29 mouse cellular contexts compared by ENCODE assay signal in genomic region chr1:23722469-23723372, GRCm38 (mm10). TPM values are rescaled to one million over a fixed set of nuclear protein-coding genes. Genes with fewer than 3 reads are reported as not detected.
DNase-seq lines count a peak whose midpoint lies in the region; ATAC-seq and TF ChIP-seq lines count a peak whose summit lies in the region.
"Had no signal": no experiment of that assay in that cellular context is flagged by ENCODE, and none has a peak within 500 bp of the region (broad histone marks: within the 10 kb centered on the region; RNA-seq: fewer than 3 reads in every experiment).

No protein-coding gene starts in this region.

- H3K27ac ChIP-seq in hindbrain, embryonic 13.5 days: no peak overlapping the region
- H3K27ac ChIP-seq in hindbrain, postnatal 0 days: no peak overlapping the region
- H3K27ac ChIP-seq in midbrain, postnatal 0 days (ENCODE audit: low read depth, low read length): no peak overlapping the region
- no peak overlapping the region for H3K27ac ChIP-seq in midbrain, embryonic 10.5 days (replicated peaks)
- H3K27ac ChIP-seq in forebrain, embryonic 13.5 days: no peak overlapping the region
- H3K27ac ChIP-seq: embryonic facial prominence, embryonic 13.5 days; heart, embryonic 10.5 days; heart, embryonic 15.5 days; hindbrain, embryonic 12.5 days; limb, embryonic 13.5 days; lung, embryonic 15.5 days; midbrain, embryonic 12.5 days had no signal

- no peak overlapping the region for H3K4me3 ChIP-seq in hindbrain, embryonic 13.5 days
- H3K4me3 ChIP-seq in hindbrain, postnatal 0 days (ENCODE audit: low read length): no peak overlapping the region
- no peak overlapping the region for H3K4me3 ChIP-seq in midbrain, postnatal 0 days (ENCODE audit: low read depth, low read length)
- no peak overlapping the region for H3K4me3 ChIP-seq in midbrain, embryonic 10.5 days
- no peak overlapping the region for H3K4me3 ChIP-seq in forebrain, embryonic 13.5 days
- H3K4me3 ChIP-seq: embryonic facial prominence, embryonic 13.5 days; erythroblast, embryonic 14.5 days; heart, embryonic 10.5 days; heart, embryonic 15.5 days; hindbrain, embryonic 12.5 days; limb, embryonic 13.5 days; lung, embryonic 15.5 days; midbrain, embryonic 12.5 days had no signal

- H3K27me3 ChIP-seq in hindbrain, embryonic 13.5 days: no peaks in the 10 kb centered on the region
- no peaks in the 10 kb centered on the region for H3K27me3 ChIP-seq in hindbrain, postnatal 0 days (ENCODE audit: insufficient read depth, low read length)
- H3K27me3 ChIP-seq in midbrain, postnatal 0 days (ENCODE audit: insufficient read depth, low read length): no peaks in the 10 kb centered on the region
- H3K27me3 ChIP-seq in midbrain, embryonic 10.5 days (ENCODE audit: low read depth, poor library complexity, severe bottlenecking): no peaks in the 10 kb centered on the region
- no peaks in the 10 kb centered on the region for H3K27me3 ChIP-seq in forebrain, embryonic 13.5 days
- H3K27me3 ChIP-seq: embryonic facial prominence, embryonic 13.5 days; heart, embryonic 15.5 days; hindbrain, embryonic 12.5 days; limb, embryonic 13.5 days; lung, embryonic 15.5 days; midbrain, embryonic 12.5 days had no signal

- no peak overlapping the region for H3K4me2 ChIP-seq in hindbrain, embryonic 13.5 days
- H3K4me2 ChIP-seq in hindbrain, postnatal 0 days (ENCODE audit: low read depth, low read length): no peak overlapping the region
- no peak overlapping the region for H3K4me2 ChIP-seq in midbrain, postnatal 0 days (ENCODE audit: low read depth, low read length, poor library complexity, severe bottlenecking)
- no peak overlapping the region for H3K4me2 ChIP-seq in forebrain, embryonic 13.5 days
- H3K4me2 ChIP-seq: embryonic facial prominence, embryonic 13.5 days; heart, embryonic 15.5 days; hindbrain, embryonic 12.5 days; limb, embryonic 13.5 days; liver, embryonic 11.5 days; lung, embryonic 15.5 days; midbrain, embryonic 12.5 days had no signal

- no peak overlapping the region for H3K9ac ChIP-seq in hindbrain, embryonic 13.5 days
- H3K9ac ChIP-seq in hindbrain, postnatal 0 days (replicated peaks; ENCODE audit: low read length): no peak overlapping the region
- H3K9ac ChIP-seq in midbrain, postnatal 0 days (replicated peaks; ENCODE audit: low read length, poor library complexity, severe bottlenecking): no peak overlapping the region
- no peak overlapping the region for H3K9ac ChIP-seq in forebrain, embryonic 13.5 days
- H3K9ac ChIP-seq: embryonic facial prominence, embryonic 13.5 days; heart, embryonic 15.5 days; hindbrain, embryonic 12.5 days; limb, embryonic 13.5 days; lung, embryonic 15.5 days; midbrain, embryonic 12.5 days had no signal

- 0 out of 2 replicates have a peak, but pooled peaks have one; percentile 43 for ATAC-seq in hindbrain, embryonic 13.5 days (ENCODE audit: low FRiP score)
- no peak for ATAC-seq in hindbrain, postnatal 0 days
- 0 out of 2 replicates have a peak, but pooled peaks have one; percentile 44 for ATAC-seq in midbrain, postnatal 0 days (ENCODE audit: low FRiP score)
- ATAC-seq in forebrain, embryonic 13.5 days: peak; percentile 72; the same call in 1 of the 2 replicates
- ATAC-seq: intestine, postnatal 0 days had no signal

- no peaks in the 10 kb centered on the region for H3K36me3 ChIP-seq in hindbrain, embryonic 13.5 days
- H3K36me3 ChIP-seq in hindbrain, postnatal 0 days (ENCODE audit: insufficient read depth, low read length): no peaks in the 10 kb centered on the region
- H3K36me3 ChIP-seq in midbrain, postnatal 0 days (ENCODE audit: insufficient read depth, low read length): no peaks in the 10 kb centered on the region
- no peaks in the 10 kb centered on the region for H3K36me3 ChIP-seq in midbrain, embryonic 10.5 days
- no peaks in the 10 kb centered on the region for H3K36me3 ChIP-seq in forebrain, embryonic 13.5 days (ENCODE audit: poor library complexity, severe bottlenecking)
- H3K36me3 ChIP-seq: embryonic facial prominence, embryonic 13.5 days; G1E; heart, embryonic 10.5 days; heart, embryonic 15.5 days; hindbrain, embryonic 12.5 days; limb, embryonic 13.5 days; lung, embryonic 15.5 days; midbrain, embryonic 12.5 days had no signal

- no peaks in the 10 kb centered on the region for H3K9me3 ChIP-seq in hindbrain, embryonic 13.5 days
- H3K9me3 ChIP-seq in hindbrain, postnatal 0 days (ENCODE audit: low read length): no peaks in the 10 kb centered on the region
- no peaks in the 10 kb centered on the region for H3K9me3 ChIP-seq in midbrain, postnatal 0 days (ENCODE audit: low read length)
- H3K9me3 ChIP-seq in midbrain, embryonic 10.5 days (replicated peaks): no peaks in the 10 kb centered on the region
- H3K9me3 ChIP-seq in forebrain, embryonic 13.5 days (replicated peaks): no peaks in the 10 kb centered on the region
- H3K9me3 ChIP-seq: embryonic facial prominence, embryonic 13.5 days; G1E; heart, embryonic 10.5 days; heart, embryonic 15.5 days; hindbrain, embryonic 12.5 days; limb, embryonic 13.5 days; lung, embryonic 15.5 days; midbrain, embryonic 12.5 days had no signal

- 77% methylated on average over 15 of the region's 15 CpGs for WGBS in hindbrain, embryonic 13.5 days
- WGBS in hindbrain, postnatal 0 days: 69% methylated on average over 15 of the region's 15 CpGs
- WGBS in midbrain, postnatal 0 days: 59% methylated on average over 15 of the region's 15 CpGs
- WGBS in midbrain, embryonic 10.5 days: 74% methylated on average over 15 of the region's 15 CpGs
- WGBS in forebrain, embryonic 13.5 days: 47% methylated on average over 15 of the region's 15 CpGs

- DNase-seq in hindbrain, postnatal 0 days (ENCODE audit: low spot score): no peak
- no peak for DNase-seq in midbrain, postnatal 0 days (ENCODE audit: low spot score)
- no peak for DNase-seq in midbrain, embryonic 10.5 days (ENCODE audit: low spot score)
- DNase-seq in ovary, adult 18-20 months (ENCODE audit: low spot score): no peak
- no peak for DNase-seq in kidney, postnatal 36 days
- DNase-seq: adrenal gland, postnatal 10 days; cerebellum, adult 11-12 months; cerebellum, adult 9-11 months; embryo, embryonic 11 days; gastrocnemius, postnatal 14 days; kidney, postnatal 14 days; right cerebral cortex, postnatal 14 days; thymus, postnatal 4 days had no signal

- no peak for TF ChIP-seq CTCF in hindbrain, postnatal 0 days (IDR thresholded peaks at IDR 0.05; ENCODE audit: low read depth)
- no peak for TF ChIP-seq CTCF in midbrain, postnatal 0 days (IDR thresholded peaks at IDR 0.05)

- no peaks in the 10 kb centered on the region for H3K4me1 ChIP-seq in hindbrain, embryonic 13.5 days (replicated peaks)
- H3K4me1 ChIP-seq in hindbrain, postnatal 0 days (ENCODE audit: insufficient read depth, low read length): no peaks in the 10 kb centered on the region
- H3K4me1 ChIP-seq in midbrain, postnatal 0 days (ENCODE audit: insufficient read depth, low read length): no peaks in the 10 kb centered on the region
- no peaks in the 10 kb centered on the region for H3K4me1 ChIP-seq in midbrain, embryonic 10.5 days
- 0 out of 2 replicates have a peak, but pooled peaks cover 5% of the 10 kb centered on the region for H3K4me1 ChIP-seq in forebrain, embryonic 13.5 days
- H3K4me1 ChIP-seq: embryonic facial prominence, embryonic 13.5 days; heart, embryonic 10.5 days; heart, embryonic 15.5 days; hindbrain, embryonic 12.5 days; limb, embryonic 13.5 days; lung, embryonic 15.5 days; midbrain, embryonic 12.5 days had no signal

RNA-seq across cellular contexts. Expression of gene B3gat2, which starts 38.8 kb away (rescaled TPM):
- polyA plus RNA-seq in hindbrain, embryonic 13.5 days (2015; fragmentation: Nextera tagmentation; extraction: Ambion mirVana): 13.8 and 16.0 TPM in 2 replicates
- total RNA-seq in hindbrain, postnatal 0 days (2014; rRNA removed): 34.9 and 37.7 TPM in 2 replicates
- polyA plus RNA-seq in hindbrain, postnatal 0 days (2015; fragmentation: Nextera tagmentation; extraction: Ambion mirVana): 15.3 and 15.6 TPM in 2 replicates
- 31.2 TPM in 2 replicates for total RNA-seq in midbrain, postnatal 0 days (2014; rRNA removed)
- polyA plus RNA-seq in midbrain, postnatal 0 days (2015; fragmentation: Nextera tagmentation; extraction: Ambion mirVana): 13.9 and 15.0 TPM in 2 replicates
- 1.1 TPM in 2 replicates for polyA plus RNA-seq in midbrain, embryonic 10.5 days (2016; fragmentation: Nextera tagmentation; extraction: Ambion mirVana)
- polyA plus RNA-seq in forebrain, embryonic 13.5 days (2015; fragmentation: Nextera tagmentation; extraction: Ambion mirVana): 5.5 and 7.1 TPM in 2 replicates
- total RNA-seq: adrenal gland, postnatal 10 days; gastrocnemius, postnatal 14 days; granulocyte monocyte progenitor cell, adult 5-6 weeks; heart, postnatal 25 days had no signal
- polyA plus RNA-seq: small intestine, adult 2 months had no signal
